Mouse (Mus musculus) CH12.LX (cell line): ENCODE measurements at regions not wholly inside any gene's neighbourhood (a gene's known extent, or its start where the extent isn't known, plus 50 kb on each side); places are given as distances from the start of the nearest gene placed in this dataset.

Source experiments
- DNase-seq: peaks from one replicate; pipeline ENCODE4 v3.0.0-alpha.2; 2013; ENCODE audit errors: extremely low read depth
- H3K27ac ChIP-seq: 2 replicates; pipeline ENCODE4 v1.5.1; 2012; ENCODE audit warnings: low read depth, mild to moderate bottlenecking, control low read depth, moderate library complexity; ENCODE audit not compliant: insufficient read depth
- H3K27me3 ChIP-seq: replicated peaks from 2 replicates; pipeline ENCODE3; 2012; ENCODE audit warnings: inconsistent platforms
- H3K36me3 ChIP-seq, 2 experiments: replicated peaks in 1 of 2; 2 replicates each; pipeline versions ENCODE3 to v1.6.1; 2012; ENCODE audit warnings: inconsistent platforms in 1 of 2, low read length in 1 of 2, mild to moderate bottlenecking in 1 of 2, mixed read lengths in 1 of 2, moderate library complexity in 1 of 2; ENCODE audit not compliant: control insufficient read depth in 1 of 2, insufficient read depth in 1 of 2
- H3K4me1 ChIP-seq, 2 experiments: 2 replicates each; pipeline ENCODE4 v1.6.1; 2012; ENCODE audit warnings: inconsistent platforms in 1 of 2, moderate library complexity in 1 of 2; ENCODE audit not compliant: insufficient read depth in 2 of 2, control insufficient read depth in 1 of 2
- H3K4me2 ChIP-seq: 2 replicates; pipeline ENCODE4 v1.6.1; 2012; ENCODE audit warnings: low read depth, mild to moderate bottlenecking, control low read depth; ENCODE audit not compliant: poor library complexity, insufficient read depth, severe bottlenecking
- H3K4me3 ChIP-seq, 3 experiments: fragments of 150-350 bp in 1 of 3; sonication (generic) in 1 of 3; replicated peaks in 1 of 3; 2 replicates each; pipeline versions ENCODE3 to v1.5.1; 2011 to 2012; ENCODE audit warnings: low read depth in 2 of 3, low read length in 2 of 3, mild to moderate bottlenecking in 2 of 3, moderate library complexity in 2 of 3, control low read depth in 1 of 3, improper control_type of control experiment in 1 of 3, inconsistent platforms in 1 of 3, mixed read lengths in 1 of 3; ENCODE audit not compliant: poor library complexity in 1 of 3
- H3K79me2 ChIP-seq: replicated peaks from 2 replicates; pipeline ENCODE4 v1.6.1; 2012; ENCODE audit warnings: mild to moderate bottlenecking, moderate library complexity; ENCODE audit not compliant: control insufficient read depth, poor library complexity, insufficient read depth, severe bottlenecking; ENCODE audit errors: extremely low read depth
- H3K9ac ChIP-seq: 2 replicates; pipeline ENCODE4 v1.6.1; 2012; ENCODE audit warnings: low read depth, mild to moderate bottlenecking, control low read depth, moderate library complexity; ENCODE audit not compliant: insufficient read depth
- H3K9me3 ChIP-seq: replicated peaks from 2 replicates; pipeline ENCODE3; 2012; ENCODE audit warnings: low read length, inconsistent platforms, mixed read lengths
- CHD1 ChIP-seq: IDR thresholded peaks from 2 replicates; pipeline ENCODE4 v1.6.1; 2012; ENCODE audit warnings: low read depth, low read length, improper control_type of control experiment, inconsistent platforms
- CHD2 ChIP-seq: IDR thresholded peaks from 2 replicates; pipeline ENCODE4 v1.6.1; 2011; ENCODE audit warnings: low read length, improper control_type of control experiment
- ETS1 ChIP-seq: conservative IDR thresholded peaks from 2 replicates; pipeline ENCODE4 v1.6.1; 2012; ENCODE audit warnings: low read depth, mild to moderate bottlenecking, inconsistent platforms, low read length, improper control_type of control experiment, moderate library complexity
- HCFC1 ChIP-seq: IDR thresholded peaks from 2 replicates; pipeline ENCODE4 v1.6.1; 2012; ENCODE audit warnings: low read depth, mild to moderate bottlenecking, inconsistent platforms, low read length, improper control_type of control experiment
- JUN ChIP-seq: IDR thresholded peaks from 2 replicates; pipeline ENCODE4 v1.6.1; 2011; ENCODE audit warnings: low read depth, mild to moderate bottlenecking, low read length, improper control_type of control experiment, moderate library complexity; ENCODE audit not compliant: insufficient read depth
- KAT2A ChIP-seq: IDR thresholded peaks from 2 replicates; pipeline ENCODE4 v1.6.1; 2012; ENCODE audit warnings: low read length, improper control_type of control experiment, inconsistent platforms; ENCODE audit not compliant: insufficient replicate concordance
- MAFK ChIP-seq: IDR thresholded peaks from 2 replicates; pipeline ENCODE4 v1.6.1; 2011; ENCODE audit warnings: low read length, improper control_type of control experiment; ENCODE audit not compliant: insufficient replicate concordance
- MAX ChIP-seq: IDR thresholded peaks from 2 replicates; pipeline ENCODE4 v1.6.1; 2011; ENCODE audit warnings: low read length, improper control_type of control experiment
- MAZ ChIP-seq: IDR thresholded peaks from 2 replicates; pipeline ENCODE4 v1.6.1; 2012; ENCODE audit warnings: low read depth, mild to moderate bottlenecking, inconsistent platforms, low read length, improper control_type of control experiment, moderate library complexity
- MEF2A ChIP-seq: IDR thresholded peaks from 2 replicates; pipeline ENCODE4 v1.6.1; 2014; ENCODE audit warnings: low read depth, mild to moderate bottlenecking, inconsistent platforms, low read length, improper control_type of control experiment, borderline replicate concordance
- MXI1 ChIP-seq: IDR thresholded peaks from 2 replicates; pipeline ENCODE4 v1.6.1; 2011; ENCODE audit warnings: mild to moderate bottlenecking, low read depth, low read length, improper control_type of control experiment
- NELFE ChIP-seq: IDR thresholded peaks from 2 replicates; pipeline ENCODE4 v1.6.1; 2011; ENCODE audit warnings: low read depth, low read length, improper control_type of control experiment
- PAX5 ChIP-seq: IDR thresholded peaks from 2 replicates; pipeline ENCODE4 v1.6.1; 2012; ENCODE audit warnings: low read length, inconsistent platforms, mixed read lengths
- POLR2A ChIP-seq: IDR thresholded peaks from 2 replicates; pipeline ENCODE4 v1.6.1; 2011; ENCODE audit warnings: low read depth, mild to moderate bottlenecking, improper control_type of control experiment, low read length
- RCOR1 ChIP-seq: conservative IDR thresholded peaks from 2 replicates; pipeline ENCODE4 v1.6.1; 2012; ENCODE audit warnings: low read depth, mild to moderate bottlenecking, inconsistent platforms, low read length, improper control_type of control experiment
- TBP ChIP-seq: conservative IDR thresholded peaks from 2 replicates; pipeline ENCODE4 v1.6.1; 2011; ENCODE audit warnings: low read depth, low read length, improper control_type of control experiment
- USF2 ChIP-seq: conservative IDR thresholded peaks from 2 replicates; pipeline ENCODE4 v1.6.1; 2011; ENCODE audit warnings: low read depth, low read length, improper control_type of control experiment
- ZKSCAN1 ChIP-seq: IDR thresholded peaks from 2 replicates; pipeline ENCODE4 v1.6.1; 2012; ENCODE audit warnings: low read depth, inconsistent platforms, low read length, improper control_type of control experiment, borderline replicate concordance
- ZMIZ1 ChIP-seq: IDR thresholded peaks from 2 replicates; pipeline ENCODE4 v1.6.1; 2012; ENCODE audit warnings: low read depth, mild to moderate bottlenecking, inconsistent platforms, low read length, improper control_type of control experiment
- ZNF384 ChIP-seq: IDR thresholded peaks from 2 replicates; pipeline ENCODE4 v1.6.1; 2012; ENCODE audit warnings: low read depth, low read length, improper control_type of control experiment, inconsistent platforms
- dilution Hi-C: fragments of 300-500 bp; cut with MboI; formaldehyde crosslinking; loops from 2 replicates; pipeline ENCODE4 v1.14.3; 2020; ENCODE audit warnings: low sequenced_read_pairs; ENCODE audit not compliant: extremely low pct_unique_long_range_greater_than_20kb, extremely low pct_ligation_motif_present
- in situ Hi-C: fragments of 300-500 bp; cut with MboI; formaldehyde crosslinking; loops from 3 replicates; pipeline ENCODE4 v1.14.3; 2019; ENCODE audit warnings: low sequenced_read_pairs, low pct_ligation_motif_present, low pct_unique_long_range_greater_than_20kb, mixed read lengths

DNA sequence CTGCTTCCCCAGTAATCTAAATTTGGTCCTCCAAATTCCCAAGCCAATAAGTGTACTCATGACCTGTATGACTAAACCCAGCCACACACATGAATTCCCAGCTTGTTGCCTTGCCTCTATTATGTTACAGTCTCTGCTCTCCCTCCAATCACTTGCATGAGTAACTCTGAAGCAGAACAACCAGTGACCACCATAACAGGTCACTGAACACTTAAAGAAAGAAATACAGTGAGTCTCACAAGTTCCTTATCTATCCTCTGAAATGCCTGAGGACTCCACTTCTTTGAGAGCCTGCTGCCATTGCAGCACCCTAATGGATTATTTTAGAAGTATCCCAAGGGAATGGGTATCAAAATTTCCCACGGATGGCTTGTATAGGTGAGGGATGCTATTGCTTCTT, 909.7 kb downstream of the Sorcs3 start:
- no peak for DNase-seq
- no peak overlapping the region for H3K4me3 ChIP-seq
- no peaks in the 10 kb centered on the region for H3K79me2 ChIP-seq
- no peaks in the 10 kb centered on the region for H3K27me3 ChIP-seq
- H3K4me2 ChIP-seq = no peak overlapping the region
- no peak for TF ChIP-seq CHD2
- no peak for TF ChIP-seq NELFE
- no peak for TF ChIP-seq MAZ
- no peak for TF ChIP-seq MEF2A
- no peak for TF ChIP-seq ZMIZ1
- TF ChIP-seq JUN = no peak
- TF ChIP-seq CHD1 = no peak
- TF ChIP-seq ZNF384 = no peak
- TF ChIP-seq POLR2A = no peak
- no peak for TF ChIP-seq PAX5
- TF ChIP-seq ETS1 = no peak
- TF ChIP-seq ZKSCAN1 = no peak
- no peak for TF ChIP-seq RCOR1
- no peak for TF ChIP-seq HCFC1
- TF ChIP-seq USF2 = no peak
- TF ChIP-seq KAT2A = no peak
- TF ChIP-seq, all 38 proteins: peak for 0
- Histone ChIP-seq H3K36me3 (no peaks in the 10 kb centered on the region), H3K4me1 (no peaks in the 10 kb centered on the region), H3K27ac (no peak overlapping the region), H3K9me3 (peaks cover 39% of the 10 kb centered on the region), H3K9ac (no peak overlapping the region)
- in situ Hi-C loops (no loop called here), dilution Hi-C loops (no loop called here)

- TF ChIP-seq ZKSCAN1 (no peak), MAX (no peak), TBP (no peak), CHD2 (no peak), MXI1 (no peak), MAFK (no peak), ZMIZ1 (no peak), RCOR1 (no peak), PAX5 (no peak)
- DNase-seq = no peak
- H3K27ac ChIP-seq = no peak overlapping the region
- H3K79me2 ChIP-seq = no peaks in the 10 kb centered on the region
- H3K27me3 ChIP-seq = no peaks in the 10 kb centered on the region
- H3K4me1 ChIP-seq = no peaks in the 10 kb centered on the region
- dilution Hi-C loops = no loop called here
- H3K4me2 ChIP-seq = no peak overlapping the region
- in situ Hi-C loops = no loop called here
- peaks cover 26% of the 10 kb centered on the region for H3K9me3 ChIP-seq
- no peak overlapping the region for H3K9ac ChIP-seq
- no peak overlapping the region for H3K4me3 ChIP-seq
- H3K36me3 ChIP-seq = no peaks in the 10 kb centered on the region
Observed at GRCm38 (mm10) chr19:49131664-49132063, 925.8 kb downstream of the Sorcs3 start.
